Comparison of ENCODE assay signal across 22 mouse cellular contexts in the genomic region with DNA sequence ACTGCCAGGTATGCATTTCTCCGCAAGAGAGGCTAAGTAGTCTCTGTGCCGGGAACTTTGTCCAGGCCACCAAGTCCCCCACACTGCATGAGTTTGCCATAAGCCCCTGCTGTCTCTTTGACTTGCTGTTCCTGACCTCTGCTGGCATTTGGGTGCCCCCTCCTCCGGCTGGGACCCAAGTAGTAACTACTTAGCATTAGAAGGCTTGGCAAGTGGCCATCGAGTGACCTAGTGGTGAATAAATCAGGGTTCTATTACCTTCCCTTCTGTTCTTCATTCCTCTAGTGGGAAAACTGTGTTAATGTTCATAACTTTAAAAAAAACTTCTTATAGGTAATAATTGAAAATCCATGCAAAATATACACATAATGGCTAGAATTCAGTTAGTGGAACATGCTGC. TPM values are rescaled to one million over a fixed set of nuclear protein-coding genes. Genes with fewer than 3 reads are reported as not detected.
"Had no signal": no experiment of that assay in that cellular context is flagged by ENCODE, and none has a peak within 500 bp of the region (broad histone marks: within the 10 kb centered on the region; RNA-seq: fewer than 3 reads in every experiment).

No protein-coding gene starts in this region.

- DNase-seq: kidney, adult 11 months; kidney, adult 9 months; layer of hippocampus, adult 9-11 months; liver, embryonic 13.5 days; lung, adult 2 months; lung, postnatal 14 days; lung, postnatal 4 days; right cerebral cortex, postnatal 25 days; thymus, adult 18-20 months; thymus, postnatal 36 days had no signal

- ATAC-seq: intestine, embryonic 15.5 days; midbrain, embryonic 15.5 days had no signal

- H3K4me3 ChIP-seq: intestine, embryonic 15.5 days; layer of hippocampus, adult 2 months; limb, embryonic 13.5 days; liver, embryonic 13.5 days; midbrain, embryonic 15.5 days; myocyte; neural tube, embryonic 13.5 days had no signal

- H3K9me3 ChIP-seq: intestine, embryonic 15.5 days; midbrain, embryonic 15.5 days had no signal

- H3K36me3 ChIP-seq: intestine, embryonic 15.5 days; liver, embryonic 13.5 days; midbrain, embryonic 15.5 days; neural tube, embryonic 13.5 days had no signal

- H3K4me1 ChIP-seq: intestine, embryonic 15.5 days; liver, embryonic 13.5 days had no signal

- H3K27me3 ChIP-seq: intestine, embryonic 15.5 days; limb, embryonic 13.5 days; midbrain, embryonic 15.5 days; neural tube, embryonic 13.5 days had no signal

- H3K9ac ChIP-seq: intestine, embryonic 15.5 days; limb, embryonic 13.5 days; liver, embryonic 13.5 days; midbrain, embryonic 15.5 days; neural tube, embryonic 13.5 days had no signal

- H3K4me2 ChIP-seq: intestine, embryonic 15.5 days; limb, embryonic 13.5 days; liver, embryonic 13.5 days; midbrain, embryonic 11.5 days; midbrain, embryonic 15.5 days; neural tube, embryonic 13.5 days had no signal

- H3K27ac ChIP-seq: intestine, embryonic 15.5 days; layer of hippocampus, adult 2 months; limb, embryonic 13.5 days; liver, embryonic 13.5 days; midbrain, embryonic 15.5 days; neural tube, embryonic 13.5 days; stomach, postnatal 0 days had no signal

RNA-seq across cellular contexts. Expression of a gene that starts 9.7 kb away (rescaled TPM):
- total RNA-seq: megakaryocyte progenitor cell, adult 5-6 weeks; megakaryocyte-erythroid progenitor cell, adult 5-6 weeks; monocyte, adult 5-6 weeks; neutrophil, adult 5-6 weeks had no signal
- polyA plus RNA-seq: myocyte had no signal
